Mouse (Mus musculus) embryonic facial prominence, embryonic 12.5 days (tissue): ENCODE data around the gene Fam173a. TPM values are rescaled to one million over a fixed set of nuclear protein-coding genes. Genes with fewer than 3 reads are reported as not detected.
"Not testable (repeated sequence)": the region's sequence is repeated elsewhere in the genome, so short reads cannot be mapped to it uniquely, and the experiment has no call there.

Source experiments
- ATAC-seq: fragments of 200-750 bp; cut with Nextera tagmentation; 2 replicates; pipeline ENCODE4 v1.8.0; 2017; ENCODE audit not compliant: insufficient number of reproducible peaks, insufficient read depth, low FRiP score, low TSS enrichment
- H3K27ac ChIP-seq: fragments of 300-500 bp; sonication (generic); 2 replicates; pipeline ENCODE4 v1.5.1; 2016; ENCODE audit warnings: mild to moderate bottlenecking
- H3K27me3 ChIP-seq: fragments of 300-500 bp; sonication (generic); 2 replicates; pipeline ENCODE4 v1.6.1; 2016; ENCODE audit warnings: mild to moderate bottlenecking, moderate library complexity
- H3K36me3 ChIP-seq: fragments of 300-500 bp; sonication (generic); 2 replicates; pipeline ENCODE4 v1.6.1; 2016; ENCODE audit warnings: mild to moderate bottlenecking
- H3K4me1 ChIP-seq: fragments of 300-500 bp; sonication (generic); 2 replicates; pipeline ENCODE4 v1.6.1; 2016
- H3K4me2 ChIP-seq: fragments of 300-500 bp; sonication (generic); replicated peaks from 2 replicates; pipeline ENCODE4 v1.6.1; 2016; ENCODE audit warnings: mild to moderate bottlenecking, moderate library complexity
- H3K4me3 ChIP-seq: fragments of 300-500 bp; sonication (generic); 2 replicates; pipeline ENCODE4 v1.5.1; 2016; ENCODE audit warnings: mild to moderate bottlenecking
- H3K9ac ChIP-seq: fragments of 300-500 bp; sonication (generic); 2 replicates; pipeline ENCODE4 v1.6.1; 2016; ENCODE audit warnings: mild to moderate bottlenecking, moderate library complexity
- H3K9me3 ChIP-seq: fragments of 300-500 bp; sonication (generic); 2 replicates; pipeline ENCODE4 v1.6.1; 2016; ENCODE audit warnings: mild to moderate bottlenecking, moderate library complexity
- WGBS: fragments of 180-500 bp; shearing (Covaris S2); methylation state at CpG from one replicate; pipeline ENCODE4 v1.1.7; 2016; 5-methylcytosine and 5-hydroxymethylcytosine counted together
- microRNA-seq: library from miRNA; unstranded; fragments of <30 nt; microRNA quantifications from one replicate; pipeline ENCODE4, GENCODE M21; 2017
- polyA plus RNA-seq: library from polyadenylated mRNA; unstranded; fragments of >200 nt; fragmentation: Nextera tagmentation; extraction: Ambion mirVana; gene quantifications from 2 replicates; pipeline ENCODE4 v1.2.1, GENCODE M21; 2016

The Fam173a gene
- polyA plus RNA-seq, 1 experiment from 2014 or later = 72.0 TPM

DNA sequence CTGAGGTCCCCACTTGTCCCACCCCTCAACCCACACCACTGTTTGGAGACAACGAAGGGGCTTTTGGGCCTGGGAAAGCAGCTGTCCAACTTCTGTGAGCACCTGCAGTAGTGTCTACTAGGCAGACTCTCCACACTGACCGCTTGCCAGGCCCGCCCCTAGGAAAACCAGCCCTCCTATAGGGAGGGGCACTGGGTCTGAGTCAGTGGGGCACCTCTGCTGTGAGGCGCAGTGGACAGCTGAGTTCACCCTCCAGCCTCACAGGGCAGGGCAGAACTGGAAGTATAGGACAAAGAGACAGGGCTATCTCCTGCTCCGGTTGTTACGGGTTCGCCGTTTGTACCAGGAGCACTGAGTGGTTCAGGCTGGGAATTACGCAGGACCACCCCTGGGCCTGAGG lies 38.5 kb downstream of the Fam173a start, which contains the start of gene Msln:
TSS of gene Msln (minus strand) at position 138 of the 400 bp plus-strand sequence.
- 85% methylated on average over 9 of the region's 9 CpGs for WGBS
- Histone ChIP-seq H3K4me2 (no peak within 1 kb of the TSS), H3K4me1 (peaks cover 16% of the 10 kb centered on the region), H3K9me3 (no peaks in the 10 kb centered on the region), H3K36me3 (no peaks in the 10 kb centered on the region), H3K27ac (no peak within 1 kb of the TSS), H3K9ac (no peak within 1 kb of the TSS), H3K4me3 (no peak within 1 kb of the TSS), H3K27me3 (no peaks in the 10 kb centered on the region)
- no peak for ATAC-seq

DNA sequence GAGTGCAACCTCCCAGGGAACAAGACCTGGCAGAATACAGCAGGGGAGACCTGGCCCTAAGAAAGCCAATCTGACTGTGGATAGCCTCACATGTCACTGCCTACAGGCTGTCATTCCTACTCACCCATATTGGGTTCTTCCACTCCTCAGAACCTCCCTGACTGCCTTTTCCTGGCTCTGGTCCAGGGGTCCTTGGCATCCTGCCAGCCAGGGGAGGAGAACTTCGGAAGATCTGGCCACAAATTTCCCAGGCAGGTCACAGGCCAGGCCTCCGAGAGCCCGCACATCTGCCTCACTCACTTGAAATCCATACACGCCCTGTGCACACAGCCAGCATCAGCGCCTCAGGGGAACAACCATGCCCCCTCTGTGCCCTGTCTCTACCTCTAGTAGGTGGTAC lies 41.3 kb downstream of the Fam173a start:
- Histone ChIP-seq H3K9me3 (no peaks in the 10 kb centered on the region), H3K4me2 (no peak overlapping the region), H3K36me3 (no peaks in the 10 kb centered on the region), H3K4me3 (no peak overlapping the region), H3K27ac (no peak overlapping the region), H3K9ac (no peak overlapping the region), H3K27me3 (no peaks in the 10 kb centered on the region), H3K4me1 (peaks cover 16% of the 10 kb centered on the region)
- no peak for ATAC-seq
- 48% methylated on average over 5 of the region's 5 CpGs for WGBS

DNA sequence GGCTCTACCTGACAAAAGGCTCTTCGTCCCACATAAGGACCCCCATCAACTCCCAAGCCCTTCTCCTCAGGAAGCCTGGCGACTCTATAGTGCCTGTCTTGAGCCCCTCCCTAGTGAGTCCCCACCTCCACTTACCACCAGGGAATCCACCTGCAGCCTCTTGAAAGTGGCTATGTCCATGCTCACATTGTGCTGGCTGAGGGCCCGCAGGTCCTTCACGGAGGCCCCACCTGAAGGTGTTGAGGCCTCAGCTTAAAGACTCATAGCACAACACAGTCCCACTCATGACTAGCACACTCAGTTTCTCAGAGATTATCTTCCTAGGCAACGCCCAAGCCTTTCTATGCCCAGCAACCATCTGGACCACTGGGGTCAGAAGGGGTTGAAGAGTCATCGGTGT lies 43.4 kb downstream of the Fam173a start:
- no peak overlapping the region for H3K27ac ChIP-seq
- peaks cover 6% of the 10 kb centered on the region; the same call in 1 of the 2 replicates for H3K27me3 ChIP-seq
- H3K4me1 ChIP-seq = peaks cover 10% of the 10 kb centered on the region; the same call in 1 of the 2 replicates
- no peak overlapping the region for H3K4me3 ChIP-seq
- no peaks in the 10 kb centered on the region for H3K9me3 ChIP-seq
- ATAC-seq = no peak
- no peak overlapping the region for H3K9ac ChIP-seq
- no peak overlapping the region for H3K4me2 ChIP-seq
- no peaks in the 10 kb centered on the region for H3K36me3 ChIP-seq
- 76% methylated on average over 6 of the region's 6 CpGs for WGBS

DNA sequence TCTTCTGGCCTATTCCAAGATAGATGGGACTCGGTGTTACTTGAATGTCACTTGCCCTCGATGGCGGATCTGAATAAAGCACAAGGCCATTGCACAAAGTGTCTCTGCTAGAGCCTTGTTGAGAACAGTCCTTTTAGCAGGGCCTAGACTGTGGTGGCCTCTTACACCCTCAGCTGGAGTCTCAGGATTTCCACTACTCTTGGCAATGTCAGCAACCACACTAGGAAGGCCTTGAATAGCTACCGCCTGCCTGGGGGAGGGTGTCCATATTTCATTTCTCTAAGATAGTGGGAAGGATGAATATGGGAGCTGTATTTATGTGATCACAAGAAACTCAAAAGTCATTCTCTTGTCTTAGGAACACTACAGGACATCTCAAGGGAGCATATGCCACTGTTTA lies 44.5 kb downstream of the Fam173a start:
- no peak for ATAC-seq
- Histone ChIP-seq H3K9me3 (no peaks in the 10 kb centered on the region), H3K4me3 (no peak overlapping the region), H3K4me2 (no peak overlapping the region), H3K27me3 (peaks cover 9% of the 10 kb centered on the region; the same call in 1 of the 2 replicates), H3K4me1 (peaks cover 10% of the 10 kb centered on the region; the same call in 1 of the 2 replicates), H3K36me3 (no peaks in the 10 kb centered on the region), H3K9ac (no peak overlapping the region), H3K27ac (no peak overlapping the region)
- 89% methylated on average over 4 of the region's 4 CpGs for WGBS

DNA sequence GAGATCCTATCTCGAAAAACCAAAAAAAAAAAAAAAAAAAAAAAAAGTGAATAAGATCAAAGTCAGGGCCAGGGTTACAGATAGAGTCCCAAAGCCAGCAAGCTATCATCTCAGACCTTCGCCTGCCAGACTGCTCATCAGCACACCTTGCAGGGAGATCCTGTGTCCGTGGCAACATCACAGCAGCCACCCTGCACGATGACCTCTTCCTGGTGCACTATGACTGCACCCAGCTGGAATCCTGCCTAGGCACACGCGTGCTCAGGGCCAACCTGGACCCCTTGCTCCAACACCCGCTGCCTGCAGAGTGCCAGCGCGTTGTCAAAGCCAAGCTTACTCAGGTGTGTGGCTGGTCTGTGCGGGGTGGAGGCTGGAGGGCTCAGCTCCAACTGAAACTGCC lies 48.4 kb downstream of the Fam173a start:
- WGBS = 83% methylated on average over 9 of the region's 10 CpGs
- Histone ChIP-seq H3K4me2 (no peak overlapping the region), H3K4me1 (no peaks in the 10 kb centered on the region), H3K9ac (no peak overlapping the region), H3K4me3 (no peak overlapping the region), H3K27ac (no peak overlapping the region), H3K36me3 (no peaks in the 10 kb centered on the region), H3K27me3 (peaks cover 9% of the 10 kb centered on the region; the same call in 1 of the 2 replicates), H3K9me3 (no peaks in the 10 kb centered on the region)
- ATAC-seq = no peak

DNA sequence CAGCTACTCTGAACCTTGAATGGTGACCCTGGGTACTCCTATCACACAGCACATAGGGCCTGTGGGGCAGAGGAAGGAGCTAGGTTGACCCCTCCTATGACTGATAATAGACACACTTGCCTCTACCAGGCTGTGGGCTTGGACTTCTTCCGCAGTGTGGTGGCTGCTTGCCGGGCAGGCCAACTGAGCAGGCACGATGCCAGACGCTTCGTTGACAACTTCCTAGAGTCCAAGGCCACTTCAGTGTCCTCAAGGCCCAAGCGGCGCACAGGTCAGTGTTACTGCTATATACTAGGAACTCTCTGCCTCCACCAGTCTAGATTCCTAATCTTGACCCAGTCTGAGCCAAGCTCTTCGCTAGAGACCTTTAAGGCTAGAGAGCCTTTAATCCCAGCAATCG lies 48.9 kb downstream of the Fam173a start:
- Histone ChIP-seq H3K27me3 (peaks cover 9% of the 10 kb centered on the region; the same call in 1 of the 2 replicates), H3K4me1 (no peaks in the 10 kb centered on the region), H3K27ac (no peak overlapping the region), H3K9ac (no peak overlapping the region), H3K4me2 (no peak overlapping the region), H3K4me3 (no peak overlapping the region), H3K9me3 (no peaks in the 10 kb centered on the region), H3K36me3 (no peaks in the 10 kb centered on the region)
- no peak for ATAC-seq
- 93% methylated on average over 9 of the region's 9 CpGs for WGBS

DNA sequence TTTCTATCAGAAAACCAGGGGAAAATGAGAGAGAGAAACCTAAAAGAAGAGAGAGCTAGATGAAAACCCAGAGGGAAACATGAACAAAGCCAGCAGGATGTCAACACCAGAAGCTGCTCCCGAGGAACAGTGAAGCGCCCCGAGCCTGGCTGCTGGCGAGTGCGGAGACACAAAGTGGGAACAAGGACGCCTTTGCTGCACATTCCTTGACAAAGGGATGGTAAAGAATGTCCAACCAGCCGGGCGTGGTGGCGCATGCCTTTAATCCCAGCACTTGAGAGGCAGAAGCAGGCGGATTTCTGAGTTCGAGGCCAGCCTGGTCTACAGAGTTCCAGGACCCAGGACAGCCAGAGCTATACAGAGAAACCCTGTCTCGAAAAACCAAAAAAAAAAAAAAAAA lies 51.2 kb downstream of the Fam173a start:
- H3K27ac ChIP-seq, ATAC-seq, H3K4me3 ChIP-seq, H3K9ac ChIP-seq, H3K36me3 ChIP-seq, H3K9me3 ChIP-seq, H3K4me1 ChIP-seq, H3K4me2 ChIP-seq: not testable (repeated sequence)
- 65% methylated on average over 12 of the region's 12 CpGs for WGBS
- H3K27me3 ChIP-seq = peaks cover 14% of the 10 kb centered on the region; the same call in 1 of the 2 replicates

Small RNA genes lying within 50 kb of the gene (microRNA-seq; reads per million reads assigned to microRNA genes)
- gene Gm25083 (not detected), gene Mir3082 (0.54 reads per million), gene Mir6966 (not detected)

Other genes with a start within 250 kb of the Fam173a start
- 11.8 and 13.2 TPM in 2 replicates for gene Sox8, start 222.2 kb downstream of the Fam173a start, polyA plus RNA-seq
- 29.4 and 31.4 TPM in 2 replicates for gene Lmf1, start 213.8 kb downstream of the Fam173a start, polyA plus RNA-seq
- gene Gng13, start 75.7 kb downstream of the Fam173a start, polyA plus RNA-seq = 2.6 and 5.6 TPM in 2 replicates
- 43.5 and 45.9 TPM in 2 replicates for gene Chtf18, start 65.5 kb downstream of the Fam173a start, polyA plus RNA-seq
- 27.0 and 29.1 TPM in 2 replicates for gene Rpusd1, start 65.2 kb downstream of the Fam173a start, polyA plus RNA-seq
- gene Mslnl, start 56.9 kb downstream of the Fam173a start, polyA plus RNA-seq = 0.35 and 0.41 TPM in 2 replicates
- 0.37 and 0.38 TPM in 2 replicates for gene Msln, start 38.5 kb downstream of the Fam173a start, polyA plus RNA-seq
- 23.9 and 25.6 TPM in 2 replicates for gene Narfl, start 19.1 kb downstream of the Fam173a start, polyA plus RNA-seq
- 93.0 and 95.4 TPM in 2 replicates for gene Haghl, start 7.2 kb downstream of the Fam173a start, polyA plus RNA-seq
- 0.18 and 0.29 TPM in 2 replicates for gene Ccdc78, start 6.3 kb downstream of the Fam173a start, polyA plus RNA-seq
- gene AC134908.4, start 2.8 kb upstream of the Fam173a start, polyA plus RNA-seq = not detected in 2 replicates
- 58.7 and 65.9 TPM in 2 replicates for gene Metrn, start 4.2 kb upstream of the Fam173a start, polyA plus RNA-seq
- 5.9 and 6.7 TPM in 2 replicates for gene Fbxl16, start 16.2 kb upstream of the Fam173a start, polyA plus RNA-seq
- 26.0 and 29.6 TPM in 2 replicates for gene Wdr24, start 30.7 kb upstream of the Fam173a start, polyA plus RNA-seq
- 53.9 and 57.0 TPM in 2 replicates for gene Jmjd8, start 36.0 kb upstream of the Fam173a start, polyA plus RNA-seq
- 334 and 338 TPM in 2 replicates for gene Stub1, start 40.5 kb upstream of the Fam173a start, polyA plus RNA-seq
- 1.2 and 1.6 TPM in 2 replicates for gene Rhbdl1, start 44.4 kb upstream of the Fam173a start, polyA plus RNA-seq
- 1.5 and 2.4 TPM in 2 replicates for gene Gm20683, start 48.9 kb upstream of the Fam173a start, polyA plus RNA-seq
- 23.0 and 26.9 TPM in 2 replicates for gene Rhot2, start 52.0 kb upstream of the Fam173a start, polyA plus RNA-seq
- 36.3 and 42.0 TPM in 2 replicates for gene Wdr90, start 68.6 kb upstream of the Fam173a start, polyA plus RNA-seq
- 9.0 and 10.1 TPM in 2 replicates for gene Mcrip2, start 75.9 kb upstream of the Fam173a start, polyA plus RNA-seq
- gene Mettl26, start 82.2 kb upstream of the Fam173a start, polyA plus RNA-seq = 56.8 and 57.0 TPM in 2 replicates
- gene Wfikkn1, start 88.0 kb upstream of the Fam173a start, polyA plus RNA-seq = 0.45 and 0.62 TPM in 2 replicates
- 37.4 and 40.9 TPM in 2 replicates for gene Rab40c, start 126.8 kb upstream of the Fam173a start, polyA plus RNA-seq
- gene Pigq, start 152.0 kb upstream of the Fam173a start, polyA plus RNA-seq = 49.9 and 51.7 TPM in 2 replicates
- gene Nhlrc4, start 152.1 kb upstream of the Fam173a start, polyA plus RNA-seq = 0.14 and 0.69 TPM in 2 replicates
- gene A930017K11Rik, start 159.7 kb upstream of the Fam173a start, polyA plus RNA-seq = 0.14 and 0.20 TPM in 2 replicates
- gene Capn15, start 192.9 kb upstream of the Fam173a start, polyA plus RNA-seq = 33.1 and 34.6 TPM in 2 replicates